In genomic region chr2:156877726-156878125, GRCm38 (mm10) we compare ENCODE assay signal across 11 mouse cellular contexts. TPM values are rescaled to one million over a fixed set of nuclear protein-coding genes. Genes with fewer than 3 reads are reported as not detected.
DNase-seq lines count a peak whose midpoint lies in the region; ATAC-seq and TF ChIP-seq lines count a peak whose summit lies in the region.
"Had no signal": no experiment of that assay in that cellular context is flagged by ENCODE, and none has a peak within 500 bp of the region (broad histone marks: within the 10 kb centered on the region; RNA-seq: fewer than 3 reads in every experiment).

No protein-coding gene starts in this region.

- intact Hi-C loops in left cerebral cortex, adult 2 months (cut with DNase I), result no loop called here

- no peak for TF ChIP-seq CTCF in left cerebral cortex, adult 2 months (IDR thresholded peaks at IDR 0.05)

- ATAC-seq in lung, embryonic 15.5 days (ENCODE audit: borderline replicate concordance, extremely low read depth, low FRiP score, low TSS enrichment), result peak; percentile 17; the same call in 1 of the 2 replicates

- WGBS in lung, embryonic 15.5 days, result 31% methylated on average over 9 of the region's 9 CpGs

- peak; percentile 51 for DNase-seq in cerebellum, adult 11-12 months
- no peak for DNase-seq in cerebellum, adult 9-10 months
- peak; percentile 76 for DNase-seq in CD4-positive, CD25-positive, alpha-beta regulatory T cell, adult 2 months (ENCODE audit: low read depth, low spot score)
- DNase-seq in spleen, postnatal 14 days (ENCODE audit: low spot score in 2 of 2), result peak; percentile 16 to 29
- DNase-seq in left cerebral cortex, adult 2 months (ENCODE audit: extremely low spot score in 1 of 2, low spot score in 2 of 2), result no peak
- DNase-seq in neural tube, embryonic 10.5 days (ENCODE audit: extremely low spot score, low spot score), result no peak
- no peak for DNase-seq in urinary bladder, postnatal 36 days (ENCODE audit: low spot score in 2 of 2)
- DNase-seq: cerebellum, adult 2 months had no signal

- no peaks in the 10 kb centered on the region for H3K27me3 ChIP-seq in lung, embryonic 15.5 days
- H3K27me3 ChIP-seq: limb, embryonic 12.5 days had no signal

- H3K9me3 ChIP-seq in lung, embryonic 15.5 days, result no peaks in the 10 kb centered on the region
- H3K9me3 ChIP-seq: limb, embryonic 12.5 days had no signal

- no peak overlapping the region for H3K27ac ChIP-seq in lung, embryonic 15.5 days
- H3K27ac ChIP-seq in left cerebral cortex, adult 2 months, result no peak overlapping the region
- H3K27ac ChIP-seq: limb, embryonic 12.5 days had no signal

- peaks cover 12% of the 10 kb centered on the region for H3K4me1 ChIP-seq in lung, embryonic 15.5 days
- H3K4me1 ChIP-seq: limb, embryonic 12.5 days had no signal

- H3K9ac ChIP-seq in lung, embryonic 15.5 days, result no peak overlapping the region
- H3K9ac ChIP-seq: limb, embryonic 12.5 days had no signal

- H3K36me3 ChIP-seq in lung, embryonic 15.5 days, result peaks cover 24% of the 10 kb centered on the region

- no peak overlapping the region for H3K4me3 ChIP-seq in lung, embryonic 15.5 days
- no peak overlapping the region for H3K4me3 ChIP-seq in left cerebral cortex, adult 2 months
- H3K4me3 ChIP-seq: erythroblast, embryonic 14.5 days; limb, embryonic 12.5 days had no signal

- H3K4me2 ChIP-seq in lung, embryonic 15.5 days, result no peak overlapping the region
- H3K4me2 ChIP-seq: limb, embryonic 12.5 days had no signal

RNA-seq across cellular contexts. Expression of gene Sla2, which starts 9.3 kb away (rescaled TPM):
- 0.38 and 2.4 TPM in 2 replicates for polyA plus RNA-seq in lung, embryonic 15.5 days (2015; fragmentation: Nextera tagmentation; extraction: Ambion mirVana)
- under 1 TPM; 0.41 to 0.51 TPM for total RNA-seq in left cerebral cortex, adult 2 months (2021)

RNA-seq across cellular contexts. Expression of gene Rab5if, which starts 14.8 kb away (rescaled TPM):
- 186 and 190 TPM in 2 replicates for polyA plus RNA-seq in lung, embryonic 15.5 days (2015; fragmentation: Nextera tagmentation; extraction: Ambion mirVana)
- 10 to 100 TPM; 87.1 to 94.4 TPM for total RNA-seq in left cerebral cortex, adult 2 months (2021)

RNA-seq across cellular contexts. Expression of gene 4930518I15Rik, which starts 20.0 kb away (rescaled TPM):
- 6.0 and 7.5 TPM in 2 replicates for polyA plus RNA-seq in lung, embryonic 15.5 days (2015; fragmentation: Nextera tagmentation; extraction: Ambion mirVana)
- 1 to 10 TPM; 2.8 TPM for total RNA-seq in left cerebral cortex, adult 2 months (2021)

RNA-seq across cellular contexts. Expression of gene Tgif2, which starts 37.9 kb away (rescaled TPM):
- polyA plus RNA-seq in lung, embryonic 15.5 days (2015; fragmentation: Nextera tagmentation; extraction: Ambion mirVana), result 55.7 and 56.1 TPM in 2 replicates
- total RNA-seq in left cerebral cortex, adult 2 months (2021), result under 1 TPM; 0.68 to 0.89 TPM

Comparison
In these comparisons a context has a peak if more than half of its experiments do, and no peak if none do; other contexts are left out.
1. DNase-seq: peak in cerebellum, adult 11-12 months (single experiment), CD4-positive, CD25-positive, alpha-beta regulatory T cell, adult 2 months (single experiment) and spleen, postnatal 14 days (2 of 2); none in cerebellum, adult 9-10 months (single experiment), left cerebral cortex, adult 2 months (0 of 2), neural tube, embryonic 10.5 days (single experiment) and urinary bladder, postnatal 36 days (0 of 2).